Mouse (Mus musculus) heart, embryonic 10.5 days (tissue): ENCODE measurements around the gene Olfr958. TPM values are rescaled to one million over a fixed set of nuclear protein-coding genes. Genes with fewer than 3 reads are reported as not detected.

ENCODE experiments used
- DNase-seq: peaks from one replicate; pipeline ENCODE4 v3.0.0-alpha.2; 2017; ENCODE audit warnings: low spot score
- H3K27ac ChIP-seq: fragments of 300-500 bp; sonication (generic); 2 replicates; pipeline ENCODE4 v1.5.1; 2016; ENCODE audit warnings: mild to moderate bottlenecking
- H3K27me3 ChIP-seq: fragments of 300-500 bp; sonication (generic); 2 replicates; pipeline ENCODE4 v1.6.1; 2016; ENCODE audit warnings: mild to moderate bottlenecking; ENCODE audit not compliant: poor library complexity, insufficient read depth, severe bottlenecking
- H3K36me3 ChIP-seq: fragments of 300-500 bp; sonication (generic); 2 replicates; pipeline ENCODE4 v1.6.1; 2016; ENCODE audit warnings: mild to moderate bottlenecking, moderate library complexity
- H3K4me1 ChIP-seq: fragments of 300-500 bp; sonication (generic); 2 replicates; pipeline ENCODE4 v1.6.1; 2016; ENCODE audit warnings: mild to moderate bottlenecking
- H3K4me3 ChIP-seq: fragments of 300-500 bp; sonication (generic); 2 replicates; pipeline ENCODE4 v1.5.1; 2016; ENCODE audit warnings: mild to moderate bottlenecking, moderate library complexity
- H3K9me3 ChIP-seq: fragments of 300-500 bp; sonication (generic); 2 replicates; pipeline ENCODE4 v1.6.1; 2016; ENCODE audit warnings: mild to moderate bottlenecking, moderate library complexity
- WGBS: fragments of 180-500 bp; shearing (Covaris S2); methylation state at CpG from one replicate; pipeline ENCODE4 v1.1.7; 2016; 5-methylcytosine and 5-hydroxymethylcytosine counted together
- polyA plus RNA-seq: library from polyadenylated mRNA; unstranded; fragments of >200 nt; fragmentation: Nextera tagmentation; extraction: Ambion mirVana; gene quantifications from 2 replicates; pipeline ENCODE4 v1.2.1, GENCODE M21; 2016

Gene Olfr958
- polyA plus RNA-seq, 1 experiment from 2014 or later, result not detected

- H3K27ac ChIP-seq, result no peak overlapping the region
- no peak overlapping the region for H3K4me3 ChIP-seq
- 8% methylated on average over 6 of the region's 6 CpGs for WGBS
- H3K27me3 ChIP-seq, result no peaks in the 10 kb centered on the region
- no peak for DNase-seq
- H3K4me1 ChIP-seq, result no peaks in the 10 kb centered on the region
- no peaks in the 10 kb centered on the region for H3K36me3 ChIP-seq
- H3K9me3 ChIP-seq, result no peaks in the 10 kb centered on the region
These were observed 44.9 kb downstream of the Olfr958 start for GRCm38 (mm10) chr9:39508998-39509397.

Other genes with a start within 250 kb of the Olfr958 start
- gene Olfr948, start 228.0 kb downstream of the Olfr958 start, polyA plus RNA-seq, result not detected in 2 replicates
- not detected in 2 replicates for gene Olfr951, start 166.6 kb downstream of the Olfr958 start, polyA plus RNA-seq
- not detected in 2 replicates for gene Olfr952, start 126.9 kb downstream of the Olfr958 start, polyA plus RNA-seq
- gene Olfr954, start 97.4 kb downstream of the Olfr958 start, polyA plus RNA-seq, result not detected in 2 replicates
- not detected in 2 replicates for gene Olfr955, start 82.1 kb downstream of the Olfr958 start, polyA plus RNA-seq
- gene Olfr44, start 60.1 kb downstream of the Olfr958 start, polyA plus RNA-seq, result not detected in 2 replicates
- not detected in 2 replicates for gene Olfr957, start 38.2 kb downstream of the Olfr958 start, polyA plus RNA-seq
- gene Olfr959, start 21.5 kb upstream of the Olfr958 start, polyA plus RNA-seq, result not detected in 2 replicates
- gene AW551984, start 50.3 kb upstream of the Olfr958 start, polyA plus RNA-seq, result 9.3 and 12.8 TPM in 2 replicates
- gene Olfr148, start 56.6 kb upstream of the Olfr958 start, polyA plus RNA-seq, result not detected in 2 replicates
- gene Olfr960, start 67.3 kb upstream of the Olfr958 start, polyA plus RNA-seq, result not detected in 2 replicates
- gene Olfr961, start 91.0 kb upstream of the Olfr958 start, polyA plus RNA-seq, result not detected in 2 replicates
- gene Olfr963, start 113.2 kb upstream of the Olfr958 start, polyA plus RNA-seq, result not detected in 2 replicates
- gene Olfr149, start 153.1 kb upstream of the Olfr958 start, polyA plus RNA-seq, result not detected in 2 replicates
- not detected in 2 replicates for gene Olfr965, start 157.3 kb upstream of the Olfr958 start, polyA plus RNA-seq
- gene Olfr150, start 176.9 kb upstream of the Olfr958 start, polyA plus RNA-seq, result not detected in 2 replicates
- gene Olfr967, start 192.2 kb upstream of the Olfr958 start, polyA plus RNA-seq, result not detected in 2 replicates
- gene Olfr968, start 229.2 kb upstream of the Olfr958 start, polyA plus RNA-seq, result not detected in 2 replicates
- not detected in 2 replicates for gene Olfr969, start 236.9 kb upstream of the Olfr958 start, polyA plus RNA-seq